Mouse (Mus musculus) cortical plate, adult 2 months (tissue): ENCODE data around the gene Gbp4.
"Not testable (repeated sequence)": the region's sequence is repeated elsewhere in the genome, so short reads cannot be mapped to it uniquely, and the experiment has no call there.

Experiments
- CTCF ChIP-seq: fragments of 200-500 bp; IDR thresholded peaks from 2 replicates; pipeline ENCODE4 v1.5.1; 2011; ENCODE audit warnings: mild to moderate bottlenecking, control low read depth, low read length; ENCODE audit not compliant: insufficient read depth; ENCODE audit errors: extremely low read depth
- POLR2A ChIP-seq: fragments of 200-500 bp; IDR thresholded peaks from 2 replicates; pipeline ENCODE4 v1.6.1; 2011; ENCODE audit warnings: mild to moderate bottlenecking, low read length, control low read depth; ENCODE audit not compliant: insufficient read depth; ENCODE audit errors: extremely low read depth

- TF ChIP-seq POLR2A, CTCF: not testable (repeated sequence)
Observed at GRCm38 (mm10) chr5:105136706-105137304, 2.6 kb downstream of the Gbp4 start.
